Mouse (Mus musculus): ENCODE data around the gene Dmbt1.
"Not testable (repeated sequence)": the region's sequence is repeated elsewhere in the genome, so short reads cannot be mapped to it uniquely, and the experiment has no call there.

The Dmbt1 gene

DNA sequence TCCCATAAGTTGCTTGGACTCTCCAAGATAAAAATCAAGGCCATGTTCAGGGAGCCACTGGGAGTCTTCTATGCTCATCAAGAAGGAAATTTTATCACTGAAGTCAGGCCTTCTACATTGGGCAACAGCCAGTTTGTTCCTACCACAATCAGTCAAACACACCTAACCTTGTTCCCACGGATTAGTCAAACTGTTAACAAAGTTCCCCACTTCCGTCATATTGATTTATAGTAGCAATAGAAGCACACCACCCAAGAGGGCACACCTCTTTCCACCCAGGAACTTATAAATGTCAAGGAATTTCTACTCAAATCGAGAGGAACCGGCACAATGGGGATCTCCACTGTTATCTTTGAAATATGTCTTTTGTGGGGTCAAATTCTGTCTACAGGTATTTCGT, at the start of gene Dmbt1:
Gene Dmbt1 (plus strand): TSS at position 299 of the 400 bp plus-strand sequence.
- DNase-seq (ENCODE audit: low read depth), result no peak

DNA sequence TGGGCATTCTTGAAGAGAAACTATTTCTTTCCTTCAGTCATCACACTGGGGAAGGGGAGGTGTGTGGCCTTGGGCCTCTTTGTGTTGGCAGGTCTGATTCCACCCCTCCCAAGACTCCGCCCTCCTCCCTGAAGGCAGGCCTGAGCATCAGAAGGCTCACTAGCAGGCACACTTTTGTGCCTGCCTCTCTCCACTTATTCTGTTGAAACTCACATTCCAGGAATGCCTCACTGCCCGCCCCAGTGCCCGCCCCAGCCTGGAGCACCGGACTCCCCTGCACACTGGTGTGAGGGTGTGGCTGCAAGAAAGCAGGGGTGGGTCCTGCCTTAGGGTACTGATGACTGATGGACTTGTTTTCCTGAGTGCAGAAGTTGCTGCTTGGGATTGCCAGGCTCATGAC, 49.5 kb upstream of the Dmbt1 start:
- DNase-seq (ENCODE audit: low read depth), result no peak

DNA sequence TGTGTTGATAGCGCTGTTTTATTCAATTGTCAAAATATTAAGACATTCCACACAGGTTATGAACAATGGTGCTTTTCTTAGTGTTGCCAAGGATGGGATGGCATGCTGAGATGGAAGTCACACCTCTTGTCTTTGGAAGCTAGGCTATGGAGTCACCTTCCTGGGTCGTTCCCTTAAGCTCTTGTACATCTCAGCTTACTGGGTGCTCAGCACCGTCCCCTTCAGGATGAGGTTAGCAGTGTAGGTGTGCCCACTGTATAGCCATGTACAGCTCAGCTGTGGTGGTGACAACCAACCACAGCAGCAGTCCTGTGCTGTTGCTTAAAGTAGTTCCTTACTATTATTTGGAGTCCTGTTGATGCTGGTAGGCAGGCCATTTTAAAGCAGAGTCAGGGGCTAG, 49.0 kb upstream of the Dmbt1 start:
- no peak for DNase-seq (ENCODE audit: low read depth)

DNA sequence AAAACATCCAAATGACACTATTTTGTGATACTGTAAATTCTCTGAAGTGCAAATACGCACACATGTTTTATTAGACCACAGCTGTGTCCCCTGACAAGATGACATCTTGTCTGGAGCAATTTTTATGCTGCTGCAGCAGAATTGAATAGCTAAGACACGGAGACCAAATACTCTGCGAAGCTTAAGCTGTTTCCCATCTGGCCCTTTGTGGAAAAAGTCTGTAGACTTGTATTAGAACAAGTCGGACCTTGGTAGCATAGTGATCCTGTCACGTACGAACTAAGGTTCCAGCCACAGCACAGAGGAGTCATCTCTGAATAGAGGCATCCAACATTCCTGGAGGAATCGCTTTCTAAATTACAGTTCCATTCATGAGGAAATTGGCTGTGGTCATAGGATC, 47.6 kb upstream of the Dmbt1 start:
- DNase-seq (ENCODE audit: low read depth), result no peak

DNA sequence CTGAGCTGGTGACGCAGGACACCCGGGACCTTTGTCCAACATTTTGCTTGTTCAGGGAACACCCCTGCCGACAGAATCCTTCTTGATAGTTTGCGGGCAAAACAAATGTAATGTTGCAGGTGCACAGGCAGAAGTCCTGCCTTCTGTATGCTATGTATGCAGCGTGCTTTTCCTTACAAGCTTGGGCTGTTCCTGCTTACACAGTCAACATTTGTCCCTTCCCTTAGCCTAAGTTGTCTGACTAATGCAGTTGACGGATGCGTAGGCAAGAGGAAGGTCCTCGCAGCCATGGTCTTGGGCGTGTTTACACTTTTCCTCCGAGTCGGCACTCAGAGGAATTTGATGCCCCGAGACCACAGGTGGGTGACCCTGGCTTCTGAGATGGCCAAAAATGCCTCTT, 46.7 kb upstream of the Dmbt1 start:
- no peak for DNase-seq (ENCODE audit: low read depth)

DNA sequence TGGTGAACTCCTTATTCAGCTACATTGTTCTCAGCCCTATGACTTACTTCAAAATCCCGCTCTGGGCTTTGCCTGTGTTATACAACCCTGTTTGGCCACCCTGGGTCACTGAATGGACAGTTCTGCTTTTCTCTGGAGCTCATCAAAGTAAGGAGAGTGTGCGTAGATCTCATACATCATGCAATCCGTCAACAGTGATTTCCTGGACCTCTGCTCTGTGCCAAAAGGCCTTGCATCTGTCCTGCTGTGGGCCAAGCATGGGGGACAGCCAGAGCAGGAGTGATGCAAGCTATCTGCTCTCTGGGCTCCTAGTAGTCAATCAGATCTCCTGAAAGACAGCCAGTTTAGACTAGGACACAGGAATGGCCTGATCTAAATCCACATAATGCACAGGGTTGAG, 46.1 kb upstream of the Dmbt1 start:
- no peak for DNase-seq (ENCODE audit: low read depth)

DNA sequence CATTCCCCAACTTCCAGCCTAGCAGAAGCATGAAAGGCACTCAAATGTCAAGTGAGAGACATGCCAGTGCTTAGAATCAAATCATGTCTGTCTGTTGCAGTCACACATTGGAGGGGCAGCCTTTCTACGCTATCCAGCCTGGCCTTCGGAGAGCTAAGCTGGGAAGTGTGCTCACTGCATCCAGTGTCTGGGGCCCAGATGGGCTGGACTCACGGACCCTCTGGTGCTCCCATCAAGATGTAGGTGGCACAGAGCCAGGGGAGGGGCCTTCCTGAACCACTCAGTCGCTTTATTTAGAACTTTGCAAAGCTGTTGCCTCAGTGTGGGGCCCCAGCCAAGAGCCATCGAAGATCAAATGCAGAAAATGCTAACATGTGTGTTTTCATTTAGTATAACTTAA, 43.7 kb upstream of the Dmbt1 start:
- DNase-seq (ENCODE audit: low read depth), result no peak

DNA sequence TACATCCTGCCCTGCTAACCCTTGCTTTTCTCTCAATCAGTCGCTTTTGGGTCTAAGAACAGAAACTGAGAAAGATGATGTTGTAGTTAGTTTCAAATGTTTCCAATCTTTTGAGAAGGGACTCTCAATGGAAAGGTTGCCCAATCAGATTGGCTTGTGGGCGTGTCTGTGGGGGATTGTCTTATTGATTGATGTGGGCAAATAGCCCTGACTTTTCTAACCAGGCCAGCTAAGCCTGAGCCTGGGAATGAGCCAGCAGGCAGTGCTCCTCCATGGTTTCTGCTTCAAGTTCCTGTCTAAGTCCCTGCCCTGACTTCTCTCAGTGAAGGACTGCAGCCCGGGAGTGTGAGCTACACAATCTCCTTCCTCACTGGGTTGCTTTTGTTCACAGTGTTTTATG, 42.5 kb upstream of the Dmbt1 start:
- DNase-seq (ENCODE audit: low read depth), result no peak

DNA sequence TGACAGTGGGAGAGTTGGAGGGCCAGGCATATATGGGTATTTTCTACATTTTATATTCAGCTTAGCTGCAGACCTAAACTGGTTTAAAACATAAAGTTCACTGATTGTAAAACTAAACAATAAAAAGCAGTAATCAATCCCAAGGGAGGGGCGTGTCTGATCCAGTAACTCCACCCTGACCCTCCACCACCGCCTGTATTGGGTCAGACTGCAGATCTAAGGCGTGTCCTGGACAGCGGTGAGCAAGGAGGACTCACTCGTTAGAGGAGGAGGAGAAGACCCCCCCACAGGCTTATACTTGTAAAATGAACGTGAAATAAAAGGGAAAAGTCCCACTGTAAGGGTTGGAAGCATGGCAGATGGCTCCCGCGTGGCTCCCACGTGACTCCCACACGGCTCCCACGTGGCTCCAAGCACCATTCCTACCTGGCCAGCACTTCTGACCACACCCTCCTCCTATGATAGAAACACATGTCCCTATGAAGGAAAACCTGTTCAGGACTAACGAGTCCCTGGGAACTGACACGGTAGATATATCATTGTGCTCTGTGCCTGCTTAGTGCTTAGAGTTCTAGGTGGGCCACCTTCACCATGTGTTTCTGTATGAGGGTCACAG, 40.6 kb upstream of the Dmbt1 start:
- no peak for DNase-seq (ENCODE audit: low read depth)

DNA sequence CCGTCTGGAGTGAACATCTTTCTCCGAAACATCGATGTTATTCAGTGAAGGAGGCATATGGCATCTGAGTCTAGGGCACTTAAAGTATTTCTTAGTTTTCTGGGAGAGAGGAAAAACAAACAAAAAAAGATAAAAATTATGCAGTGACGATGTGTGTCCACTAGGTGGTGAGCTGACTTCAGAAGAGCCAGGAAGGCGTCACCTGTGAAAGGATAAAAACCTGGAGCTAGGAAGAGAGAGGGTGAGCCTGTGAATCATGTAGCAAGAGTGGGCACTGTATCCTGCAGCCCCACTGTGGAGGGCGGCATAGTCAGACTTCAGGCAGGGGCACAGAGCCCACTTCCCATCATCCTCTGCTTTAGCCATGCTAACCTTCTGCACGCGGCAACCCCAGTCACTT, 37.9 kb upstream of the Dmbt1 start:
- DNase-seq (ENCODE audit: low read depth), result no peak

DNA sequence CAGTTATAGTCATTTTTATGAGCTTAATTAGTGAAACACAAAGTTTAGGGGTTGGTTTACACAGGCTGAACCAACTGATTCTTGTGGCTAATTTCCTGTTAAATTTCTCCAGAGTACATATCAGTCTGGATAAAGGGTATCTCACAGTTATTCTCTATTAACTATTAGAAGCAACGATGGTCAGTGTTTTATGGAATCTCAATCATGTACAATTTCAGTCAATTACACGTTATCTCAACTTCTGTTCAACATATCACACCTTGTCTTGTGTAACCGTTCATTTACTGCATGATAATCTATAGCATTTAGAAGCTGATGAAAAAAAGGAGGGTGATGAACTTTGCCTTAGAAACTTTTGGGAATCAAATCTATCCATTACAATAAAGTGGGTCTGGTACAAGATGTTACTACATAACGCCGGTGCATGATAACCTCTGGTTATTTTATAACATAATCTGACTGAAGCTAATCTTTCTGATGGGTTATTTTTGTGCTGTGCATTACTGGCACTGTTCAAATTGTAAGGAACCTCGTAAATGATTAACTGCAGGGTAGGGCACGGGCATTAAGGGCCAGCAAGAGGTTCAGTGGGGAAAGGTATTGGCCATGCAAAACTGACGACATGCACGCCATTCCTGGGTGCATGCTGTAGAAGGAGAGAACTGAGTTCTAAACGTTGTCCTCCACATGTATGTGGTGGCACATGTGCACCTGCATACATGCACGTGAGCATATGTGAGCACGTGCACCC, 29.7 kb upstream of the Dmbt1 start:
- DNase-seq (ENCODE audit: low read depth), result no peak

DNA sequence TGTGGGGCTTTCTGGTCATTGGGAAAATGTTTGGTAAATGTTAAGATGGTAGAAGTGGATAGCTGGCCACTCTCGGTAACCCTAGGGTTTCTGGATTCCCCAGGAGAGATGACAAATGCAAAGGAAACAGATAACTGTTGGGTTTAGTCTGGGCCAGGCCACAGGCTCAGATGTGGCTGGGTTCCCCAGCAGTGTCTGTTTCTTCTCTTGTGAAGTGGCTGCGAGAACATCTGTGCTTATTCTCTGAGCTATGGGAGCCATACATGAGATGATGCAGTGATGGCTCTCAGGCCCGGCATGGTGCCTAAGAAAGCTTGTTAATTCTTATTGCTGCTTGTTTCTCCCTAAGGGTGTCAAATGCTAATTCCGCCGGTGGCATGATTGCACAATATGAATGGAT, 27.8 kb upstream of the Dmbt1 start:
- no peak for DNase-seq (ENCODE audit: low read depth)

DNA sequence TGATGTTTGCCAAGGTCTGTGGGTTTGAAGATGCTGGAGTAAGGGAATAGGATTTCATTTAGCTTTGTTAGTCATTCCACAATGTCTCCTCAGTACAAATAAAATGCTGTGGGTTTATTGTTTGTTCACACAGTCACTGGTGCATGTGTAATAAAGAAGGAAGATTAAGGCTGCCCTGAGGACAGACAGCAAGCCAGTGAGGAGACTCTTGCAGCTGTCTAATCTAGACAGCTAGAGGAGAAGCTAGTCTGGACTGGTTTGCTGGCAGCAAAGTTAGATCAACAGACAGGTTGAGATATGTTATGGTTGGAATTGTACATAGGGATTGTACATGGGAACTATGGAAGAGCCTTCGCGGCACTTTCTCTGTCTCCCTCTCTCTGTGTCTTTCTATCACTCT, 24.6 kb upstream of the Dmbt1 start:
- no peak for DNase-seq (ENCODE audit: low read depth)

DNA sequence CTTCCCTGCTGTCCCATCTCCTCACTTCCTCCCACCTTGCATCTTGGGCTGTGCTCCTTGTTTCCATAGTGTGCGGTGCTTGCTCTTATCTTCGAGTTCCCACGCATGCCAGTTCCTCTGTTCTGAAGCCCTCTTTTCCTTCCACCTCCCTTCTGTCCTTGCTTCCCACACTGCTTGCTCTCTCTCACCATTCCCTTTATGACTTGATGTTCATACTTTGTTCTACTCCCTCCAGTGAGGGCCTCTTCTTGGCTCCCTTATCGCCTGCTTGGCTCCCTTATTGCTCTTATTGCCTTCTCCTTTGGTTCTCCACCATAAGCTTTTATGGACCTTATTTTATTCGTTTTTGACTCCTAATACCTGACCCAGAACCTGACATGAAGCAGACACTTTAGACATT, 22.7 kb upstream of the Dmbt1 start:
- DNase-seq (ENCODE audit: low read depth), result no peak

DNA sequence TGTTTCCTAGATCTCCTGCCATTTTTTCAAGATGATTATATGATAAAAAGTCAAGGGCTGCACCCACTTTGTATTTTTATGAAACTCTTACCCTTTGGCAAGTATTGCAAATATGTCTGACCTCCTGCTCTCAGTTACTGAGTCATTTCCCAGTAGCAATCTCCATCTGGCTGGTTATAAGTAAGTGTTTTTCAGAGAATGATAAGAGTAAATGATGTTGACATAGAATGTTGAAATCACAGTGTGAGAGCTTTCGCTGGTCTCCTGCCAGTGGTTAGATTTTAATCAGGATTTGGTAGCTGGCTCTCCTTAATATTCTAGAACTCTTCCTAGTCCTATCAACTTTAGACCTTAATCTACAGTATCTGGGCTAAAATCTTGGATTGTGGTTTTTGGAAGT, 20.0 kb upstream of the Dmbt1 start:
- DNase-seq (ENCODE audit: low read depth), result no peak

DNA sequence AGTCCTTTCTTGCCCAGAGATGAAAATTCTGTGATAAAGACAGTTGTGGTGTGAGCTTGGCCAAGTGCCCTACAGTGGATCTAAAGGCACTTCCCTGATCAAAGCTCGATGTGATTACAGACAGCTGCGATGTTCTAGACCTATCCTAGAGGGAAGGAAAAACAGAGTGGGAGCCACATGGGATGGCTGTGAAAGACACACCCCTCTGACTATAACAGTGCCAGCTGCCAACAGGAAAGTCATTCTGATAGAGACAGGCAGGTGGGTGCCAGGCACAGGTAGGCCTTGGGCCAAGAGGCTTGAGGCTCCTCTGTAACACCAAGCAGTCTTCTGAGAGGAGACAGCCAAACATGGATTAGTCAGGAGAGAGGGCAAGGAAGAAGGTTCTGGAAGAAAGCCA, 12.7 kb upstream of the Dmbt1 start:
- DNase-seq (ENCODE audit: low read depth), result no peak

DNA sequence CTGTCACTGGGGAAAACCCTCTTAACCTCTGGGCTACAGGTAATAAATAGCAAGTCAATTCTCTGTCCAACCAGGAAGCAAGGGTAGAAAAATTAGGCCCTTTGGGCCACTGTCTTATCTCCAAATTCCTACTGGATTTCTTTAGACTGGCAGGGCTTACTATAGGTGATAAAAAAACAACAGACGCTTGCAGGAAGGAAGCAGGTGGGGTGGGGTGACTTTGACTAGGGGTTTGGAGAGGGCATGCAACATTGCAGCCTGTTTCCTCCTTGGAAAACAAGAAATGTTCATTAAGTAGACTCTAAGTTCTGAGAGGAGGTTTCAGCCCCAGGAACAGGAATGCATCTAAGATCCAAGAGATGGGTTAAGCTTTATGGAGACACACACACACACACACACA, 7.0 kb upstream of the Dmbt1 start:
- no peak for DNase-seq (ENCODE audit: low read depth)

DNA sequence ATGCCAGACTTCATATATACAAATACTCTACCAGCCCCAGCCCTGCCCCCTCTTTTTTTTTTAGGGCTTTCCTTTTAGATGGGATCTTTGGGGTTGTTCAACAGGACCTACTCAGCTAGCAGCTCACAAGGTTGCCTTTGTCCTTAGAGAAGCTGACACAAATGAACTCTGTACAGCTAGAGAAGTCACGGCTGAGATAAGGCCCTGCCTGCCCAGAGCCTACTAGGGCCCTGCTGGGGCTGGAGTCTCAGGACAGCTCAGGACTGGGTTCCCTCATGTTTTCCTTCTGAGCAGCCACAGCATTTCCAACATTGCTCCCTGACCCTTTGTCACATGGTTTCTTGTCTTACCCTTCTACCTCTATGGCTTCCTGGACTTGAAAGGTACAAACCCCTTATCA, 4.3 kb upstream of the Dmbt1 start:
- DNase-seq (ENCODE audit: low read depth), result no peak

DNA sequence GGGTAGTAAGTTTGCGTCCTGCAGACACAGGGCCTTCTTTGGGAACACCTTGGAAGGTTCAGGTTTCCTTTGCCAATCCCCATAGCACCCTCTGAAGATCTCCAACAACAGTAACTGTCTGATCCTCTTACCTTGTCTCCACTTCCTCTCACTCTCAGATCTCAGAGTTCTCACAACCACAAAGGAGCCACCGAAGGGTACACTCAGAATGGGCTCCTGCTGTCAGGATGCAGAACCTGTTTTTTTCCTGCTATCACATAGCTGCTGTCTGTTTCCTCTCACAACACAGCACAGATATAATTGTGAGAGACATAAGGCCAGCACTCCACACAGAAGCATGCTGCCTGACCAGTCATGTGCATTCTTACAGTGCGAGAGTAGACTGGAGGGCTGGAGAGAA, 4.5 kb downstream of the Dmbt1 start:
- DNase-seq (ENCODE audit: low read depth), result no peak

DNA sequence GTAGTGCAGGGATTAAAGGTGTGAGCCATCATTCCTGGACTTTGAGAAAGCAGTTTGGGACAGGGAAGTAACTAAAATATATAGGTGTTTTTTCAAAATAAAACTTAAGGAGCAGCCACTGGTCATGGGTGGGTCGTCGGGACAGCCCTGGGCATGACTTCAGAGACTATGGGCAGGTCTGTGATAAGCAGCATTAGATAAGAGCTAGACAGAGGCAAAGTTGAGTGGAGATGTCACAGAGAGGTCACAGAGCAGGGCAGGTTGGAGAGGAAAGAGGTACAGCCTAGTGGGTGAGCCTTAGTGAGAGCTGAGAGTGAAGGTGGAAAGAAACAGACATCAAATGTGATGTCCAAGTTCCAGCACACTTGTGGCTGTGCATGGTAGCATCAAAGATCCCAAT, 5.2 kb downstream of the Dmbt1 start:
- no peak for DNase-seq (ENCODE audit: low read depth)

DNA sequence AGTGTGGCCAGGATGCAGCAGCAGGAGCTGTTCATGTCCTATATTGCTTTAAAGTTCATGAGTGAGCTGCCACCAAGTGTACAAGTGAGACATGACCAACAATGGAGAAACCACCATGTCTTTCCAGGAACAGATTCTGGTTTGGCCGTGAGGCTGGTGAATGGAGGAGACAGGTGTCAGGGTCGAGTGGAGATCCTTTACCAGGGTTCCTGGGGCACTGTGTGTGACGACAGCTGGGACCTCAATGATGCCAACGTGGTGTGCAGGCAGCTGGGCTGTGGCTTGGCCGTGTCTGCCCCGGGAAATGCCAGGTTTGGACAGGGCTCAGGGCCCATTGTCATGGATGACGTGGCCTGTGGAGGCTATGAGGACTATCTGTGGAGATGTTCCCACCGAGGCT, 8.9 kb downstream of the Dmbt1 start:
- DNase-seq (ENCODE audit: low read depth), result not testable (repeated sequence)

DNA sequence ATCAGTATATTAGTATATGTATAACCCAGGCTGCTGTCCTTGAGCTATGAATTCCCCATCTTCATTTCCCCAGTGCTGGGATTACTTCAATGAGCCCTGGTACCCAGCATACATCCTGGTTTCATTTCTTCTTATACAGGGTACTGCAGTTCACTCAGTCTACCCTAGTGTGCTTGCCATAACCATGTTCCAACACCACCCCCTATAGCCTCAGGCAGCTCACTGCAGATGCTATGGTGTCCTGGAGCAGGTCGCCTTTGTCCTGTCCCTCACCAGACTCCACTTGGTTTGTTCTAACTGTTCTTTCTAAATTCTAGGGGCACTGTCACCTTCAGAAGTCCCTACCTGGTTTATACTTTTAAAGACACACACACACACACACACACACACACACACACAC, 10.8 kb downstream of the Dmbt1 start:
- DNase-seq (ENCODE audit: low read depth), result peak; percentile 4

DNA sequence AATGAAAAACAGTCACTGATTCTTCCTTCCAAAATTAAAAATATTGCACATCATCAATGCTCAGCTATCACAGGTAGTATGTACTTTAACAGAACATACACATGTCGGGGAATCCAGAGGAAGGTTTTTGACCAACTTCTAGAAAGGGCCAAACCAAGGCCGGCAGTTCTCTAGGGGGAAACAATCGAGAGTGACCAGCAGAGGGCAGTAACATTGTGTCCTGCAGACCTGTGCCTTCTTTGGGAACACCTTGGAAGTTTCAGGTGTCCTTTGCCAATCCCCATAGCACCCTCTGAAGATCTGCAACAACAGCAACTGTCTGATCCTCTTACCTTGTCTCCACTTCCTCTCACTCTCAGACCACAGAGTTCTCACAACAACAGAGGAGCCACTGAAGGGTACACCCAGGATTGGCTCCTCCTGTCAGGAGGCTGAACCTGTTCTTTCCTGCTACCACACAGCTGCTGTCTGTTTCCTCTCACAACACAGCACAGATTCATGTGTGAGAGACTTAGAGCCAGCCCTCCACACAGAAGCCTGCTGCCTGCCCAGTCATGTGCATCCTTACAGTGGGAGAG, 13.5 kb downstream of the Dmbt1 start:
- not testable (repeated sequence) for DNase-seq (ENCODE audit: low read depth)

DNA sequence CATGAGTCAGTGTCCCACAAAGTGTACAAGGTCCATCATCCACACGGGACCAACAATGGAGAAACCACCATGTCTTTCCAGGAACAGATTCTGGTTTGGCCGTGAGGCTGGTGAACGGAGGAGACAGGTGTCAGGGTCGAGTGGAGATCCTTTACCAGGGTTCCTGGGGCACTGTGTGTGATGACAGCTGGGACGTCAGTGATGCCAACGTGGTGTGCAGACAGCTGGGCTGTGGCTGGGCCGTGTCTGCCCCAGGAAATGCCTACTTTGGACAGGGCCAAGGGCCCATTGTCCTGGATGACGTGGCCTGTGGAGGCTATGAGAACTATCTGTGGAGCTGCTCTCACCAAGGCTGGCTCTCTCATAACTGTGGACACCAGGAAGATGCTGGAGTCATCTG, 18.0 kb downstream of the Dmbt1 start:
- not testable (repeated sequence) for DNase-seq (ENCODE audit: low read depth)
